Mouse (Mus musculus) embryonic facial prominence, embryonic 11.5 days (tissue): ENCODE results near the gene Helz. TPM values are rescaled to one million over a fixed set of nuclear protein-coding genes. Genes with fewer than 3 reads are reported as not detected.

Source experiments
- ATAC-seq: fragments of 200-750 bp; cut with Nextera tagmentation; replicated peaks from 2 replicates; pipeline ENCODE4 v1.8.0; 2017; ENCODE audit warnings: low read depth; ENCODE audit not compliant: insufficient number of reproducible peaks, low FRiP score, low TSS enrichment
- DNase-seq: peaks from one replicate; pipeline ENCODE4 v3.0.0-alpha.2; 2015; ENCODE audit warnings: low spot score
- H3K27ac ChIP-seq: fragments of 300-500 bp; sonication (generic); replicated peaks from 2 replicates; pipeline ENCODE4 v1.5.1; 2014; ENCODE audit warnings: mild to moderate bottlenecking, low read depth, low read length, control low read depth
- H3K27me3 ChIP-seq: fragments of 300-500 bp; sonication (generic); 2 replicates; pipeline ENCODE4 v1.6.1; 2014; ENCODE audit warnings: mild to moderate bottlenecking, low read length, moderate library complexity, mixed read lengths; ENCODE audit not compliant: control insufficient read depth, insufficient read depth
- H3K36me3 ChIP-seq: fragments of 300-500 bp; sonication (generic); replicated peaks from 2 replicates; pipeline ENCODE4 v1.6.1; 2014; ENCODE audit warnings: low read depth, mild to moderate bottlenecking, low read length, moderate library complexity, mixed read lengths; ENCODE audit not compliant: control insufficient read depth, insufficient read depth
- H3K4me1 ChIP-seq: fragments of 300-500 bp; sonication (generic); 2 replicates; pipeline ENCODE4 v1.6.1; 2014; ENCODE audit warnings: low read length, mixed read lengths; ENCODE audit not compliant: control insufficient read depth, insufficient read depth
- H3K4me2 ChIP-seq: fragments of 300-500 bp; sonication (generic); 2 replicates; pipeline ENCODE4 v1.6.1; 2014; ENCODE audit warnings: low read depth, mild to moderate bottlenecking, control low read depth, low read length, moderate library complexity
- H3K4me3 ChIP-seq: fragments of 300-500 bp; sonication (generic); 2 replicates; pipeline ENCODE4 v1.5.1; 2014; ENCODE audit warnings: low read depth, low read length, control low read depth
- H3K9ac ChIP-seq: fragments of 300-500 bp; sonication (generic); replicated peaks from 2 replicates; pipeline ENCODE4 v1.6.1; 2014; ENCODE audit warnings: mild to moderate bottlenecking, control low read depth, low read length
- H3K9me3 ChIP-seq: fragments of 300-500 bp; sonication (generic); replicated peaks from 2 replicates; pipeline ENCODE4 v1.6.1; 2016; ENCODE audit warnings: mild to moderate bottlenecking, low read length, inconsistent platforms, mixed read lengths; ENCODE audit not compliant: control insufficient read depth
- WGBS: fragments of 180-500 bp; shearing (Covaris S2); extraction: QIAGEN DNeasy Blood & Tissue Kit; methylation state at CpG from one replicate; pipeline ENCODE4 v1.1.7; 2014; 5-methylcytosine and 5-hydroxymethylcytosine counted together
- polyA plus RNA-seq: library from polyadenylated mRNA; unstranded; fragments of >200 nt; fragmentation: Nextera tagmentation; extraction: Ambion mirVana; gene quantifications from 2 replicates; pipeline ENCODE4 v1.2.1, GENCODE M21; 2014

Gene Helz
- polyA plus RNA-seq, 1 experiment from 2014 or later, result 15.3 TPM

GRCm38 (mm10) chr11:107597381-107597780 is 49.7 kb downstream of the Helz start:
- WGBS, result 94% methylated on average over 4 of the region's 4 CpGs
- no peaks in the 10 kb centered on the region for H3K27me3 ChIP-seq
- H3K36me3 ChIP-seq, result peaks cover under 1% of the 10 kb centered on the region; the same call in 1 of the 2 replicates
- ATAC-seq, result no peak
- no peak overlapping the region for H3K4me2 ChIP-seq
- H3K4me1 ChIP-seq, result no peaks in the 10 kb centered on the region
- no peak overlapping the region for H3K4me3 ChIP-seq
- DNase-seq, result no peak
- no peak overlapping the region for H3K9ac ChIP-seq
- no peaks in the 10 kb centered on the region for H3K9me3 ChIP-seq
- H3K27ac ChIP-seq, result no peak overlapping the region

- Histone ChIP-seq H3K4me3 (no peak overlapping the region), H3K27ac (no peak overlapping the region), H3K4me2 (no peak overlapping the region), H3K4me1 (no peaks in the 10 kb centered on the region), H3K9ac (no peak overlapping the region), H3K27me3 (no peaks in the 10 kb centered on the region), H3K9me3 (no peaks in the 10 kb centered on the region), H3K36me3 (peaks cover 6% of the 10 kb centered on the region)
- WGBS, result 92% methylated on average over 7 of the region's 7 CpGs
- ATAC-seq (no peak), DNase-seq (no peak)
Observed at GRCm38 (mm10) chr11:107605694-107606093, 58.0 kb downstream of the Helz start.

GRCm38 (mm10) chr11:107613906-107614305 is 66.2 kb downstream of the Helz start:
- WGBS, result 86% methylated on average over 5 of the region's 5 CpGs
- DNase-seq (no peak), ATAC-seq (no peak)
- Histone ChIP-seq H3K4me1 (no peaks in the 10 kb centered on the region), H3K4me3 (no peak overlapping the region), H3K9ac (no peak overlapping the region), H3K9me3 (no peaks in the 10 kb centered on the region), H3K4me2 (no peak overlapping the region), H3K27ac (no peak overlapping the region), H3K36me3 (no peaks in the 10 kb centered on the region), H3K27me3 (no peaks in the 10 kb centered on the region)

- DNase-seq (no peak), ATAC-seq (no peak)
- Histone ChIP-seq H3K4me1 (no peaks in the 10 kb centered on the region), H3K9me3 (no peaks in the 10 kb centered on the region), H3K36me3 (peaks cover 2% of the 10 kb centered on the region; the same call in 1 of the 2 replicates), H3K9ac (no peak overlapping the region), H3K4me3 (no peak overlapping the region), H3K27me3 (no peaks in the 10 kb centered on the region), H3K4me2 (no peak overlapping the region), H3K27ac (no peak overlapping the region)
- 93% methylated on average over 4 of the region's 5 CpGs for WGBS
Observed at GRCm38 (mm10) chr11:107615696-107616095, 68.0 kb downstream of the Helz start.

- no peaks in the 10 kb centered on the region for H3K9me3 ChIP-seq
- 55% methylated on average over 5 of the region's 5 CpGs for WGBS
- H3K4me2 ChIP-seq, result no peak overlapping the region
- H3K27me3 ChIP-seq, result no peaks in the 10 kb centered on the region
- H3K36me3 ChIP-seq, result peaks cover 2% of the 10 kb centered on the region; the same call in 1 of the 2 replicates
- ATAC-seq, result no peak
- H3K4me1 ChIP-seq, result no peaks in the 10 kb centered on the region
- DNase-seq, result no peak
- H3K4me3 ChIP-seq, result no peak overlapping the region
- no peak overlapping the region for H3K27ac ChIP-seq
- no peak overlapping the region for H3K9ac ChIP-seq
Observed at GRCm38 (mm10) chr11:107617976-107618375, 70.2 kb downstream of the Helz start.

- Histone ChIP-seq H3K4me1 (no peaks in the 10 kb centered on the region; the same call in 1 of the 2 replicates), H3K27me3 (no peaks in the 10 kb centered on the region), H3K9me3 (no peaks in the 10 kb centered on the region), H3K27ac (no peak overlapping the region), H3K4me2 (no peak overlapping the region), H3K4me3 (no peak overlapping the region), H3K9ac (no peak overlapping the region), H3K36me3 (peaks cover 2% of the 10 kb centered on the region; the same call in 1 of the 2 replicates)
- DNase-seq (no peak), ATAC-seq (no peak)
- WGBS, result 87% methylated on average over 3 of the region's 3 CpGs
Observed at GRCm38 (mm10) chr11:107624661-107625060, 76.9 kb downstream of the Helz start.

GRCm38 (mm10) chr11:107625746-107626145 is 78.0 kb downstream of the Helz start:
- H3K27me3 ChIP-seq, result no peaks in the 10 kb centered on the region
- no peaks in the 10 kb centered on the region for H3K9me3 ChIP-seq
- no peak overlapping the region for H3K27ac ChIP-seq
- ATAC-seq (no peak), DNase-seq (peak; percentile 62)
- no peak overlapping the region for H3K4me2 ChIP-seq
- no peaks in the 10 kb centered on the region; the same call in 1 of the 2 replicates for H3K4me1 ChIP-seq
- no peaks in the 10 kb centered on the region for H3K36me3 ChIP-seq
- 37% methylated on average over 11 of the region's 11 CpGs for WGBS
- no peak overlapping the region for H3K4me3 ChIP-seq
- H3K9ac ChIP-seq, result no peak overlapping the region

- no peaks in the 10 kb centered on the region; the same call in 1 of the 2 replicates for H3K4me1 ChIP-seq
- ATAC-seq (peak; percentile 48; the same call in 1 of the 2 replicates), DNase-seq (peak; percentile 76)
- no peaks in the 10 kb centered on the region for H3K9me3 ChIP-seq
- no peak overlapping the region for H3K4me3 ChIP-seq
- WGBS, result 34% methylated on average over 4 of the region's 4 CpGs
- no peak overlapping the region for H3K27ac ChIP-seq
- no peaks in the 10 kb centered on the region for H3K27me3 ChIP-seq
- no peak overlapping the region for H3K9ac ChIP-seq
- H3K36me3 ChIP-seq, result no peaks in the 10 kb centered on the region
- H3K4me2 ChIP-seq, result no peak overlapping the region
Observed at GRCm38 (mm10) chr11:107629504-107629903, 81.8 kb downstream of the Helz start.
